In the genomic region with DNA sequence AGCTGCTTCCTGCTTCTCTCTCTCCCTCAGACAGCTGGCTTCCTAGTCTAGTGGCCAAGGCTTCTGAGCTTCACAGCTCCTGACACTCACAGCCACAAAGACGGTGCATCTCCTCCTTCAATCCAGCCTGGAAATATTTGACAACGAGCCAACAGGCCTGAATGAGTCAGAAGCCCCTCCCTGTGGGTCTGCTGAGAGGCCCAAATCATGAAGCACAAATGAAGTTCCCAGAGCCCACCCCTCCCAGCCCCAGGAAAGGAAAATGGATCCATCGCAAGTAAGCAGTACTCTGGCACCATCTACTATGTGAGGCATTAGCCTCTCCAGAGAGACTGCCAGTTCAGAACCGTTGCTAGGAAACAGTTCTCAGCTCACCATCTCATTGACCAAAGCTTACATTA, we compare ENCODE assay signal across 15 mouse cellular contexts. TPM values are rescaled to one million over a fixed set of nuclear protein-coding genes. Genes with fewer than 3 reads are reported as not detected.
DNase-seq lines count a peak whose midpoint lies in the region; ATAC-seq and TF ChIP-seq lines count a peak whose summit lies in the region.
"Had no signal": no experiment of that assay in that cellular context is flagged by ENCODE, and none has a peak within 500 bp of the region (broad histone marks: within the 10 kb centered on the region; RNA-seq: fewer than 3 reads in every experiment).

No protein-coding gene starts in this region.

- H3K9ac ChIP-seq in forebrain, embryonic 14.5 days (ENCODE audit: low read length): no peak overlapping the region
- H3K9ac ChIP-seq in forebrain, embryonic 11.5 days (ENCODE audit: low read length): no peak overlapping the region
- H3K9ac ChIP-seq in limb, embryonic 13.5 days: no peak overlapping the region
- no peak overlapping the region for H3K9ac ChIP-seq in forebrain, postnatal 0 days
- H3K9ac ChIP-seq: heart, embryonic 12.5 days; liver, embryonic 15.5 days had no signal

- no peaks in the 10 kb centered on the region for H3K27me3 ChIP-seq in forebrain, embryonic 14.5 days (replicated peaks; ENCODE audit: control insufficient read depth, insufficient read depth, low read length)
- H3K27me3 ChIP-seq in forebrain, embryonic 11.5 days (ENCODE audit: control insufficient read depth, insufficient read depth, low read length): no peaks in the 10 kb centered on the region
- H3K27me3 ChIP-seq in limb, embryonic 13.5 days: no peaks in the 10 kb centered on the region
- no peaks in the 10 kb centered on the region for H3K27me3 ChIP-seq in limb, embryonic 10.5 days (ENCODE audit: low read depth, poor library complexity, severe bottlenecking)
- H3K27me3 ChIP-seq in forebrain, postnatal 0 days (ENCODE audit: insufficient read depth, low read length): no peaks in the 10 kb centered on the region
- H3K27me3 ChIP-seq: liver, embryonic 15.5 days had no signal

- ATAC-seq in forebrain, embryonic 14.5 days: peak; percentile 44; the same call in 1 of the 2 replicates
- no peak for ATAC-seq in forebrain, embryonic 11.5 days (replicated peaks; ENCODE audit: low FRiP score)
- ATAC-seq in limb, embryonic 13.5 days (ENCODE audit: low FRiP score, low read depth): peak; percentile 40; the same call in 1 of the 2 replicates
- ATAC-seq in forebrain, postnatal 0 days: peak; percentile 88

- H3K9me3 ChIP-seq in forebrain, embryonic 14.5 days (replicated peaks; ENCODE audit: control insufficient read depth, low read length): no peaks in the 10 kb centered on the region
- no peaks in the 10 kb centered on the region for H3K9me3 ChIP-seq in forebrain, embryonic 11.5 days (ENCODE audit: control insufficient read depth, low read length)
- no peaks in the 10 kb centered on the region for H3K9me3 ChIP-seq in limb, embryonic 13.5 days
- H3K9me3 ChIP-seq in limb, embryonic 10.5 days (replicated peaks): no peaks in the 10 kb centered on the region
- H3K9me3 ChIP-seq in forebrain, postnatal 0 days (ENCODE audit: low read length): no peaks in the 10 kb centered on the region
- H3K9me3 ChIP-seq: heart, embryonic 12.5 days; liver, embryonic 15.5 days had no signal

- DNase-seq in forebrain, embryonic 14.5 days (ENCODE audit: low spot score): peak; percentile 49
- DNase-seq in forebrain, embryonic 11.5 days (ENCODE audit: low spot score): no peak
- no peak for DNase-seq in limb, embryonic 10.5 days (ENCODE audit: low spot score)
- DNase-seq in 3T3-L1 (ENCODE audit: low read depth, low spot score): peak; percentile 54
- DNase-seq in forebrain, postnatal 0 days: peak; percentile 54
- no peak for DNase-seq in heart, postnatal 14 days
- DNase-seq: cerebellum, adult 11-12 months; gastrocnemius, postnatal 36 days; heart, postnatal 4 days; kidney, adult 18-20 months; kidney, postnatal 25 days; thymus, postnatal 25 days had no signal

- intact Hi-C loops in heart, postnatal 14 days (cut with DNase I): no loop called here

- 57% methylated on average over 4 of the region's 4 CpGs for WGBS in forebrain, embryonic 14.5 days
- 76% methylated on average over 4 of the region's 4 CpGs for WGBS in forebrain, embryonic 11.5 days
- 44% methylated on average over 4 of the region's 4 CpGs for WGBS in limb, embryonic 13.5 days
- WGBS in limb, embryonic 10.5 days: 81% methylated on average over 4 of the region's 4 CpGs
- 38% methylated on average over 4 of the region's 4 CpGs for WGBS in forebrain, postnatal 0 days

- no peak overlapping the region for H3K4me3 ChIP-seq in forebrain, embryonic 14.5 days (ENCODE audit: low read depth, low read length)
- no peak overlapping the region for H3K4me3 ChIP-seq in forebrain, embryonic 11.5 days (ENCODE audit: low read depth, low read length)
- no peak overlapping the region for H3K4me3 ChIP-seq in limb, embryonic 13.5 days
- no peak overlapping the region for H3K4me3 ChIP-seq in limb, embryonic 10.5 days
- H3K4me3 ChIP-seq in forebrain, postnatal 0 days (ENCODE audit: low read depth, low read length): no peak overlapping the region
- H3K4me3 ChIP-seq: heart, embryonic 12.5 days; liver, embryonic 15.5 days had no signal

- H3K36me3 ChIP-seq in forebrain, embryonic 14.5 days (ENCODE audit: control insufficient read depth, insufficient read depth, low read length): no peaks in the 10 kb centered on the region
- no peaks in the 10 kb centered on the region for H3K36me3 ChIP-seq in forebrain, embryonic 11.5 days (ENCODE audit: control insufficient read depth, insufficient read depth, low read length)
- no peaks in the 10 kb centered on the region for H3K36me3 ChIP-seq in limb, embryonic 13.5 days
- H3K36me3 ChIP-seq in limb, embryonic 10.5 days: no peaks in the 10 kb centered on the region
- H3K36me3 ChIP-seq in forebrain, postnatal 0 days (ENCODE audit: insufficient read depth): no peaks in the 10 kb centered on the region
- H3K36me3 ChIP-seq: heart, embryonic 12.5 days; liver, embryonic 15.5 days had no signal

- no peak overlapping the region for H3K27ac ChIP-seq in forebrain, embryonic 14.5 days (ENCODE audit: low read depth, low read length)
- H3K27ac ChIP-seq in forebrain, embryonic 11.5 days (ENCODE audit: low read depth, low read length): no peak overlapping the region
- no peak overlapping the region for H3K27ac ChIP-seq in limb, embryonic 13.5 days
- no peak overlapping the region for H3K27ac ChIP-seq in limb, embryonic 10.5 days
- H3K27ac ChIP-seq in forebrain, postnatal 0 days (ENCODE audit: low read depth, low read length): no peak overlapping the region
- H3K27ac ChIP-seq: liver, embryonic 15.5 days had no signal

- TF ChIP-seq CTCF in forebrain, postnatal 0 days (IDR thresholded peaks at IDR 0.05; ENCODE audit: low read depth): no peak

- H3K4me2 ChIP-seq in forebrain, embryonic 14.5 days (ENCODE audit: low read length): no peak overlapping the region
- no peak overlapping the region for H3K4me2 ChIP-seq in forebrain, embryonic 11.5 days (ENCODE audit: low read depth, low read length, severe bottlenecking)
- H3K4me2 ChIP-seq in limb, embryonic 13.5 days (replicated peaks): no peak overlapping the region
- no peak overlapping the region for H3K4me2 ChIP-seq in forebrain, postnatal 0 days (ENCODE audit: low read depth)
- H3K4me2 ChIP-seq: heart, embryonic 12.5 days; liver, embryonic 15.5 days had no signal

- no peaks in the 10 kb centered on the region for H3K4me1 ChIP-seq in forebrain, embryonic 14.5 days (ENCODE audit: control insufficient read depth, insufficient read depth, low read length)
- H3K4me1 ChIP-seq in forebrain, embryonic 11.5 days (replicated peaks; ENCODE audit: control insufficient read depth, insufficient read depth, low read length): no peaks in the 10 kb centered on the region
- peaks cover 37% of the 10 kb centered on the region for H3K4me1 ChIP-seq in limb, embryonic 13.5 days
- peaks cover 17% of the 10 kb centered on the region for H3K4me1 ChIP-seq in limb, embryonic 10.5 days
- no peaks in the 10 kb centered on the region; the same call in 1 of the 2 replicates for H3K4me1 ChIP-seq in forebrain, postnatal 0 days (ENCODE audit: insufficient read depth)
- H3K4me1 ChIP-seq: liver, embryonic 15.5 days had no signal

RNA-seq across cellular contexts. Expression of a gene that starts 30.3 kb away (rescaled TPM):
- polyA plus RNA-seq in forebrain, embryonic 14.5 days (2014; fragmentation: Nextera tagmentation; extraction: Ambion mirVana): 8.8 and 8.9 TPM in 2 replicates
- 9.0 and 9.5 TPM in 2 replicates for polyA plus RNA-seq in forebrain, embryonic 11.5 days (2014; fragmentation: Nextera tagmentation; extraction: Ambion mirVana)
- polyA plus RNA-seq in limb, embryonic 13.5 days (2015; fragmentation: Nextera tagmentation; extraction: Ambion mirVana): 4.4 and 5.1 TPM in 2 replicates
- 5.9 and 6.9 TPM in 2 replicates for polyA plus RNA-seq in limb, embryonic 10.5 days (2016; fragmentation: Nextera tagmentation; extraction: Ambion mirVana)
- 12.7 and 14.0 TPM in 2 replicates for total RNA-seq in forebrain, postnatal 0 days (2014; rRNA removed)
- 7.0 and 10.1 TPM in 2 replicates for polyA plus RNA-seq in forebrain, postnatal 0 days (2015; fragmentation: Nextera tagmentation; extraction: Ambion mirVana)
- total RNA-seq in heart, postnatal 14 days (2021): 10 to 100 TPM; 21.8 to 22.1 TPM

Comparison
In these comparisons a context has a peak if more than half of its experiments do, and no peak if none do; other contexts are left out.
1. DNase-seq: peak in forebrain, embryonic 14.5 days (single experiment), 3T3-L1 (single experiment) and forebrain, postnatal 0 days (single experiment); none in forebrain, embryonic 11.5 days (single experiment), limb, embryonic 10.5 days (single experiment) and heart, postnatal 14 days (0 of 2).